Mouse (Mus musculus): ENCODE data around the gene Pex14.

DNA sequence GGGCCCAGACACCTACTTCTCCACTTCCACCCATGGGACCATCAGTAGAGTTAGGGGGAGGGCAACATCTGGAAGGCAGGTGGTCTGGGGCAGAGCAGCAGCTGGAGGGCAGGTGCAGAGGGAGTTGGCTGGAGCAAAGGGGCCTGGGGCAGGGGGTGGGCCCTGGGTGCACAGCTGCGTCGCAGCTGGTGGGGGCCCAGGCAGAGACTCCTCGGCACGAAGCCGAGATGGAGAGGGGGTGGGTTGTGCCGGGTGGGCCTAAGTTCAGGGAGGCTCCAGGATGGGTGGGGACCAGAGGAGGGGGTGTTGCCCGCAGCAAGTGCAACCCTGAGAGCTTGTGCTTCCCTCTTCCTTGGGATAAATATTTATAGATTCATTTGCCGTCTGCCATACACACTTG lies 173.2 kb downstream of the Pex14 start:
- TF ChIP-seq CTCF (conservative IDR thresholded peaks at IDR 0.05; ENCODE audit: low read length) (no peak), NANOG (IDR thresholded peaks at IDR 0.05; ENCODE audit: borderline replicate concordance, low read length) (no peak), POU5F1 (IDR thresholded peaks at IDR 0.05; ENCODE audit: borderline replicate concordance, low read length) (no peak)
